Mouse (Mus musculus) heart, postnatal 36 days (tissue): Measurements from ENCODE around the gene Smco3. TPM values are rescaled to one million over a fixed set of nuclear protein-coding genes. Genes with fewer than 3 reads are reported as not detected.

Source experiments
- DNase-seq, 2 experiments: peaks; one replicate each; pipeline ENCODE4 v3.0.0; 2021 to 2022
- intact Hi-C: fragments of 180-260 bp; cut with DNase I; formaldehyde crosslinking; loops from one replicate; pipeline ENCODE4 v1.15.1; 2025
- microRNA-seq, 2 experiments: library from miRNA; unstranded; fragments of <30 nt; microRNA quantifications; one replicate each; pipeline ENCODE4 v1.2.0; 2021; ENCODE audit warnings: borderline number of aligned reads in 2 of 2
- total RNA-seq, 2 experiments: library from RNA; stranded (reverse); gene quantifications; 2 replicates each; pipeline ENCODE4 v1.2.3; 2021

Smco3 gene
- total RNA-seq, 2 experiments from 2014 or later = not detected

DNA sequence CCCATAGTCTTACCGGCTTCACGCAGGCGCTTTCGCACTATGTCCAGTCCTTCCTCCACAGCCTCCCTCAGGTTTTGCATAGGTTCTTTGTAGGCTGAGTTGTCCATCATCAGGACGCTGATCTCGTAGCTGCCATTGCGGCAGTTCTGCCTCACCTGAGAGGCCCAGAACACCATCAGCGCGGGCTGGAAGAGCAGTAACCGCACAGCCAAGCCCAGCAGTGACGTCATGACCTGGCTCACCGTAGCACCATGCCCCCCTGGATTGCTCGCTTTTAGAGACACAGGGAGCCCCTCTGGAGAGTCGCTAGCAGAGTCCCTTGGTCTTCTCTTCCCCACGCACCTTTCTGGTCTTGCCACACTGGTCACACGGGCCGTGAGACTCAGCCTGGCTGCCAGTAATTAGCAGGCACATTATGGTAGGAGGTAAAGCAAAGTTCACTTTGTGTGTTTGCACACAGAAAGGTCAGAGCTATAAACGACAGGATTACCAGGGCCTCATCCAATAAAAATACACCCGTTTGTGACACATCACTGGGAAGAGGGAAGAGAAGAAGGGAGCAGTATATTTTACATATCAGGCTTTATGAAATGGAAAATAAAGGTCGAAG, 53.8 kb downstream of the Smco3 start, which contains the start of gene Gucy2c:
Gene Gucy2c, minus strand, starts transcription at position 389 of the 610 bp plus-strand sequence.
- DNase-seq = no peak
- intact Hi-C loops = no loop called here

Small RNAs within 50 kb of the gene (microRNA-seq; reads per million reads assigned to microRNA genes)
- 0 reads per million in 2 experiments for gene Gm44364

Other genes starting within 250 kb of the Smco3 start
- gene Plbd1, start 173.5 kb downstream of the Smco3 start, total RNA-seq = 10 to 100 TPM; 46.5 TPM
- gene Gucy2c, start 53.7 kb downstream of the Smco3 start, total RNA-seq = not detected
- 1 to 10 TPM; 8.2 to 8.5 TPM for gene Hist4h4, start 31.0 kb downstream of the Smco3 start, total RNA-seq
- gene H2afj, start 27.2 kb downstream of the Smco3 start, total RNA-seq = 10 to 100 TPM; 29.9 to 30.9 TPM
- under 1 TPM; 0.27 to 0.36 TPM for gene BC049715, start 7.8 kb downstream of the Smco3 start, total RNA-seq
- gene Wbp11, start 7.2 kb downstream of the Smco3 start, total RNA-seq = 10 to 100 TPM; 63.3 to 64.1 TPM
- gene Art4, start 22.3 kb upstream of the Smco3 start, total RNA-seq = 10 to 100 TPM; 21.9 to 26.1 TPM
- gene Mgp, start 40.4 kb upstream of the Smco3 start, total RNA-seq = 100 to 1,000 TPM; 344 to 476 TPM
- not detected for gene Erp27, start 86.7 kb upstream of the Smco3 start, total RNA-seq
- not detected for gene Pde6h, start 88.4 kb upstream of the Smco3 start, total RNA-seq
- gene Arhgdib, start 106.4 kb upstream of the Smco3 start, total RNA-seq = 10 to 100 TPM; 25.5 to 27.2 TPM